32 mouse cellular contexts compared by ENCODE assay signal in genomic region chr6:83175996-83176395, GRCm38 (mm10). TPM values are rescaled to one million over a fixed set of nuclear protein-coding genes. Genes with fewer than 3 reads are reported as not detected.
A peak's percentile ranks its signal among the peaks of the same experiment; 100 is the strongest.
DNase-seq lines count a peak whose midpoint lies in the region; ATAC-seq and TF ChIP-seq lines count a peak whose summit lies in the region.
"Had no signal": no experiment of that assay in that cellular context is flagged by ENCODE, and none has a peak within 500 bp of the region (broad histone marks: within the 10 kb centered on the region; RNA-seq: fewer than 3 reads in every experiment).

No protein-coding gene starts in this region.

- 82% methylated on average over 8 of the region's 8 CpGs for WGBS in heart, postnatal 0 days
- WGBS in midbrain, postnatal 0 days, result 77% methylated on average over 8 of the region's 8 CpGs
- 80% methylated on average over 8 of the region's 8 CpGs for WGBS in midbrain, embryonic 16.5 days
- whole genome bisulfite sequencing in kidney, embryonic 16.5 days, result 77% methylated on average over 8 of the region's 8 CpGs

- no peak overlapping the region for H3K27ac ChIP-seq in heart, postnatal 0 days (ENCODE audit: low read depth)
- no peak overlapping the region for H3K27ac ChIP-seq in midbrain, postnatal 0 days (ENCODE audit: low read depth, low read length)
- no peak overlapping the region for H3K27ac ChIP-seq in midbrain, embryonic 16.5 days (ENCODE audit: low read length)
- no peak overlapping the region for H3K27ac ChIP-seq in kidney, embryonic 16.5 days (ENCODE audit: low read length)
- H3K27ac ChIP-seq: embryonic facial prominence, embryonic 10.5 days; embryonic facial prominence, embryonic 15.5 days; heart, embryonic 10.5 days; hindbrain, embryonic 10.5 days; left cerebral cortex, adult 2 months; limb, embryonic 13.5 days; lung, embryonic 15.5 days; midbrain, embryonic 12.5 days; stomach, embryonic 15.5 days had no signal

- peak; percentile 27 to 36 for DNase-seq in cerebellum, postnatal 14 days
- DNase-seq in heart, postnatal 0 days (ENCODE audit: low spot score), result no peak
- DNase-seq in heart, postnatal 4 days, result no peak
- no peak for DNase-seq in midbrain, postnatal 0 days (ENCODE audit: low spot score)
- DNase-seq in Muller cell, postnatal 12 days (ENCODE audit: inconsistent ontology term), result no peak
- DNase-seq: adrenal gland, postnatal 14 days; cerebellum, adult 18-20 months; cerebellum, postnatal 25 days; heart, postnatal 10 days; kidney, adult 8-10 months; kidney, postnatal 10 days had no signal

- no peaks in the 10 kb centered on the region for H3K27me3 ChIP-seq in heart, postnatal 0 days (ENCODE audit: control insufficient read depth, insufficient read depth, low read length)
- H3K27me3 ChIP-seq in midbrain, postnatal 0 days (ENCODE audit: insufficient read depth, low read length), result no peaks in the 10 kb centered on the region
- H3K27me3 ChIP-seq in midbrain, embryonic 16.5 days (ENCODE audit: control insufficient read depth, insufficient read depth, low read depth, low read length), result no peaks in the 10 kb centered on the region
- no peaks in the 10 kb centered on the region for H3K27me3 ChIP-seq in kidney, embryonic 16.5 days (ENCODE audit: insufficient read depth, low read length)
- H3K27me3 ChIP-seq: embryonic facial prominence, embryonic 15.5 days; limb, embryonic 13.5 days; lung, embryonic 15.5 days; midbrain, embryonic 12.5 days; Patski; stomach, embryonic 15.5 days had no signal

- H3K36me3 ChIP-seq in heart, postnatal 0 days (replicated peaks; ENCODE audit: control insufficient read depth, insufficient read depth, low read length), result no peaks in the 10 kb centered on the region; the same call in 1 of the 2 replicates
- H3K36me3 ChIP-seq in midbrain, postnatal 0 days (ENCODE audit: insufficient read depth, low read length), result no peaks in the 10 kb centered on the region
- H3K36me3 ChIP-seq in midbrain, embryonic 16.5 days (ENCODE audit: control insufficient read depth, insufficient read depth, low read length), result no peaks in the 10 kb centered on the region
- H3K36me3 ChIP-seq in kidney, embryonic 16.5 days (ENCODE audit: insufficient read depth, low read length), result no peaks in the 10 kb centered on the region
- H3K36me3 ChIP-seq: embryonic facial prominence, embryonic 15.5 days; lung, embryonic 15.5 days; midbrain, embryonic 12.5 days had no signal

- H3K4me3 ChIP-seq in heart, postnatal 0 days (ENCODE audit: low read depth, low read length), result no peak overlapping the region
- no peak overlapping the region for H3K4me3 ChIP-seq in midbrain, postnatal 0 days (ENCODE audit: low read depth, low read length)
- H3K4me3 ChIP-seq in midbrain, embryonic 16.5 days (ENCODE audit: low read depth, low read length), result no peak overlapping the region
- H3K4me3 ChIP-seq in kidney, embryonic 16.5 days (ENCODE audit: low read length), result no peak overlapping the region
- H3K4me3 ChIP-seq: embryonic facial prominence, embryonic 10.5 days; embryonic facial prominence, embryonic 15.5 days; heart, embryonic 10.5 days; hindbrain, embryonic 10.5 days; left cerebral cortex, adult 2 months; limb, embryonic 13.5 days; lung, embryonic 15.5 days; midbrain, embryonic 12.5 days; stomach, embryonic 15.5 days had no signal

- ATAC-seq in cerebellum, adult (ENCODE audit: insufficient number of reproducible peaks, low FRiP score, low TSS enrichment), result no peak
- ATAC-seq in heart, postnatal 0 days (ENCODE audit: insufficient read depth, low read depth), result no peak
- no peak for ATAC-seq in midbrain, postnatal 0 days (ENCODE audit: low FRiP score)
- ATAC-seq in midbrain, embryonic 16.5 days, result no peak
- ATAC-seq in kidney, embryonic 16.5 days (ENCODE audit: low FRiP score, low TSS enrichment), result no peak
- ATAC-seq: forebrain, embryonic 14.5 days; hindbrain, embryonic 16.5 days; intestine, embryonic 16.5 days; Patski had no signal

- H3K4me2 ChIP-seq in heart, postnatal 0 days (ENCODE audit: low read depth, low read length), result no peak overlapping the region
- H3K4me2 ChIP-seq in midbrain, postnatal 0 days (ENCODE audit: low read depth, low read length, poor library complexity, severe bottlenecking), result no peak overlapping the region
- no peak overlapping the region for H3K4me2 ChIP-seq in midbrain, embryonic 16.5 days (ENCODE audit: low read length)
- H3K4me2 ChIP-seq in kidney, embryonic 16.5 days (replicated peaks; ENCODE audit: low read depth, low read length), result no peak overlapping the region
- H3K4me2 ChIP-seq: embryonic facial prominence, embryonic 15.5 days; limb, embryonic 13.5 days; liver, embryonic 11.5 days; lung, embryonic 15.5 days; midbrain, embryonic 12.5 days; stomach, embryonic 15.5 days had no signal

- no peak for TF ChIP-seq EP300 in heart, postnatal 0 days (IDR thresholded peaks at IDR 0.05; ENCODE audit: low read depth)

- H3K9me3 ChIP-seq in heart, postnatal 0 days (replicated peaks; ENCODE audit: control insufficient read depth, low read length), result no peaks in the 10 kb centered on the region
- H3K9me3 ChIP-seq in midbrain, postnatal 0 days (ENCODE audit: low read length), result no peaks in the 10 kb centered on the region
- no peaks in the 10 kb centered on the region for H3K9me3 ChIP-seq in midbrain, embryonic 16.5 days (replicated peaks; ENCODE audit: control insufficient read depth, low read length, poor library complexity, severe bottlenecking)
- H3K9me3 ChIP-seq in kidney, embryonic 16.5 days (ENCODE audit: low read length), result no peaks in the 10 kb centered on the region
- H3K9me3 ChIP-seq: embryonic facial prominence, embryonic 10.5 days; embryonic facial prominence, embryonic 15.5 days; G1E; heart, embryonic 10.5 days; hindbrain, embryonic 10.5 days; limb, embryonic 13.5 days; lung, embryonic 15.5 days; midbrain, embryonic 12.5 days; stomach, embryonic 15.5 days had no signal

- peaks cover 6% of the 10 kb centered on the region; the same call in 1 of the 2 replicates for H3K4me1 ChIP-seq in heart, postnatal 0 days (ENCODE audit: control insufficient read depth, insufficient read depth)
- peaks cover 20% of the 10 kb centered on the region for H3K4me1 ChIP-seq in midbrain, postnatal 0 days (ENCODE audit: insufficient read depth, low read length)
- H3K4me1 ChIP-seq in midbrain, embryonic 16.5 days (ENCODE audit: control insufficient read depth, insufficient read depth, low read length), result peaks cover 35% of the 10 kb centered on the region
- H3K4me1 ChIP-seq in kidney, embryonic 16.5 days (ENCODE audit: insufficient read depth, low read length), result peaks cover 13% of the 10 kb centered on the region

- 0 out of 2 replicates have a peak overlapping the region, but pooled peaks have one; percentile 5 for H3K9ac ChIP-seq in heart, postnatal 0 days (replicated peaks; ENCODE audit: low read depth, low read length)
- peak overlapping the region; percentile 36; the same call in 1 of the 2 replicates for H3K9ac ChIP-seq in midbrain, postnatal 0 days (replicated peaks; ENCODE audit: low read length, poor library complexity, severe bottlenecking)
- no peak overlapping the region for H3K9ac ChIP-seq in midbrain, embryonic 16.5 days (ENCODE audit: low read depth, low read length)
- no peak overlapping the region for H3K9ac ChIP-seq in kidney, embryonic 16.5 days (replicated peaks; ENCODE audit: low read length)
- H3K9ac ChIP-seq: embryonic facial prominence, embryonic 15.5 days; limb, embryonic 13.5 days; lung, embryonic 15.5 days; midbrain, embryonic 12.5 days; stomach, embryonic 15.5 days had no signal

- no peak for TF ChIP-seq CTCF in heart, postnatal 0 days (IDR thresholded peaks at IDR 0.05; ENCODE audit: low read depth)
- TF ChIP-seq CTCF in midbrain, postnatal 0 days (IDR thresholded peaks at IDR 0.05), result no peak

RNA-seq across cellular contexts. Expression of gene Dctn1, which starts 10.3 kb away (rescaled TPM):
- total RNA-seq in heart, postnatal 0 days (2014; rRNA removed; ENCODE audit: low replicate concordance), result 45.9 and 47.7 TPM in 2 replicates
- 48.9 and 50.8 TPM in 2 replicates for polyA plus RNA-seq in heart, postnatal 0 days (2015; fragmentation: Nextera tagmentation; extraction: Ambion mirVana)
- total RNA-seq in heart, postnatal 4 days (2021), result 100 to 1,000 TPM; 122 to 123 TPM
- 126 and 129 TPM in 2 replicates for total RNA-seq in midbrain, postnatal 0 days (2014; rRNA removed)
- 166 TPM in 2 replicates for polyA plus RNA-seq in midbrain, postnatal 0 days (2015; fragmentation: Nextera tagmentation; extraction: Ambion mirVana)
- polyA plus RNA-seq in midbrain, embryonic 16.5 days (2015; fragmentation: Nextera tagmentation; extraction: Ambion mirVana), result 161 and 164 TPM in 2 replicates
- polyA plus RNA-seq in kidney, embryonic 16.5 days (2015; fragmentation: Nextera tagmentation; extraction: Ambion mirVana), result 97.7 and 101 TPM in 2 replicates

RNA-seq across cellular contexts. Expression of gene 1700003E16Rik, which starts 19.8 kb away (rescaled TPM):
- total RNA-seq in heart, postnatal 0 days (2014; rRNA removed; ENCODE audit: low replicate concordance), result 2.0 TPM in 1 of 2 replicates, not detected in the other
- polyA plus RNA-seq in heart, postnatal 0 days (2015; fragmentation: Nextera tagmentation; extraction: Ambion mirVana), result 0.20 and 0.45 TPM in 2 replicates
- under 1 TPM in 1 of 2 experiments, not detected in 1; 0.14 TPM for total RNA-seq in heart, postnatal 4 days (2021)
- 15.6 and 20.5 TPM in 2 replicates for total RNA-seq in midbrain, postnatal 0 days (2014; rRNA removed)
- 18.0 and 18.2 TPM in 2 replicates for polyA plus RNA-seq in midbrain, postnatal 0 days (2015; fragmentation: Nextera tagmentation; extraction: Ambion mirVana)
- polyA plus RNA-seq in midbrain, embryonic 16.5 days (2015; fragmentation: Nextera tagmentation; extraction: Ambion mirVana), result 11.4 and 16.3 TPM in 2 replicates
- 2.6 and 2.8 TPM in 2 replicates for polyA plus RNA-seq in kidney, embryonic 16.5 days (2015; fragmentation: Nextera tagmentation; extraction: Ambion mirVana)
- total RNA-seq: megakaryocyte progenitor cell, adult 5-6 weeks had no signal
- polyA plus RNA-seq: G1E had no signal

RNA-seq across cellular contexts. Expression of gene Wdr54, which starts 19.8 kb away (rescaled TPM):
- 1.4 and 5.5 TPM in 2 replicates for total RNA-seq in heart, postnatal 0 days (2014; rRNA removed; ENCODE audit: low replicate concordance)
- polyA plus RNA-seq in heart, postnatal 0 days (2015; fragmentation: Nextera tagmentation; extraction: Ambion mirVana), result 0.96 and 1.1 TPM in 2 replicates
- total RNA-seq in heart, postnatal 4 days (2021), result 1 to 10 TPM; 1.6 to 1.8 TPM
- 12.7 and 15.9 TPM in 2 replicates for total RNA-seq in midbrain, postnatal 0 days (2014; rRNA removed)
- 21.5 and 27.5 TPM in 2 replicates for polyA plus RNA-seq in midbrain, postnatal 0 days (2015; fragmentation: Nextera tagmentation; extraction: Ambion mirVana)
- polyA plus RNA-seq in midbrain, embryonic 16.5 days (2015; fragmentation: Nextera tagmentation; extraction: Ambion mirVana), result 20.1 and 22.9 TPM in 2 replicates
- polyA plus RNA-seq in kidney, embryonic 16.5 days (2015; fragmentation: Nextera tagmentation; extraction: Ambion mirVana), result 7.7 and 8.0 TPM in 2 replicates
- total RNA-seq: monocyte, adult 5-6 weeks had no signal
- polyA plus RNA-seq: G1E had no signal

RNA-seq across cellular contexts. Expression of gene Rtkn, which starts 40.7 kb away (rescaled TPM):
- 40.0 and 45.9 TPM in 2 replicates for total RNA-seq in heart, postnatal 0 days (2014; rRNA removed; ENCODE audit: low replicate concordance)
- polyA plus RNA-seq in heart, postnatal 0 days (2015; fragmentation: Nextera tagmentation; extraction: Ambion mirVana), result 12.5 and 13.0 TPM in 2 replicates
- total RNA-seq in heart, postnatal 4 days (2021), result 10 to 100 TPM; 11.7 to 13.1 TPM
- 24.3 and 30.9 TPM in 2 replicates for total RNA-seq in midbrain, postnatal 0 days (2014; rRNA removed)
- 12.5 and 14.6 TPM in 2 replicates for polyA plus RNA-seq in midbrain, postnatal 0 days (2015; fragmentation: Nextera tagmentation; extraction: Ambion mirVana)
- 10.7 TPM in 2 replicates for polyA plus RNA-seq in midbrain, embryonic 16.5 days (2015; fragmentation: Nextera tagmentation; extraction: Ambion mirVana)
- 43.0 and 43.9 TPM in 2 replicates for polyA plus RNA-seq in kidney, embryonic 16.5 days (2015; fragmentation: Nextera tagmentation; extraction: Ambion mirVana)

RNA-seq across cellular contexts. Expression of gene Slc4a5, which starts 43.6 kb away (rescaled TPM):
- not detected in 2 replicates for total RNA-seq in heart, postnatal 0 days (2014; rRNA removed; ENCODE audit: low replicate concordance)
- polyA plus RNA-seq in heart, postnatal 0 days (2015; fragmentation: Nextera tagmentation; extraction: Ambion mirVana), result 0.03 TPM in 1 of 2 replicates, not detected in the other
- under 1 TPM in 1 of 2 experiments, not detected in 1; 0.12 TPM for total RNA-seq in heart, postnatal 4 days (2021)
- 0.57 and 3.3 TPM in 2 replicates for total RNA-seq in midbrain, postnatal 0 days (2014; rRNA removed)
- 0.16 and 0.25 TPM in 2 replicates for polyA plus RNA-seq in midbrain, postnatal 0 days (2015; fragmentation: Nextera tagmentation; extraction: Ambion mirVana)
- 0.40 and 0.49 TPM in 2 replicates for polyA plus RNA-seq in midbrain, embryonic 16.5 days (2015; fragmentation: Nextera tagmentation; extraction: Ambion mirVana)
- polyA plus RNA-seq in kidney, embryonic 16.5 days (2015; fragmentation: Nextera tagmentation; extraction: Ambion mirVana), result 0.72 and 0.91 TPM in 2 replicates
- total RNA-seq: heart, postnatal 10 days; monocyte, adult 5-6 weeks had no signal
- polyA plus RNA-seq: G1E; neural tube, embryonic 14.5 days had no signal

Comparison
In these comparisons a context has a peak if more than half of its experiments do, and no peak if none do; other contexts are left out.
1. H3K9ac ChIP-seq: peak in heart, postnatal 0 days (single experiment) and midbrain, postnatal 0 days (single experiment); none in midbrain, embryonic 16.5 days (single experiment) and kidney, embryonic 16.5 days (single experiment).
2. DNase-seq: peak in cerebellum, postnatal 14 days (2 of 2); none in heart, postnatal 0 days (single experiment), heart, postnatal 4 days (single experiment), midbrain, postnatal 0 days (single experiment) and Muller cell, postnatal 12 days (single experiment).